Mouse (Mus musculus) liver, embryonic 11.5 days (tissue): ENCODE results near the gene Pou6f1. TPM values are rescaled to one million over a fixed set of nuclear protein-coding genes. Genes with fewer than 3 reads are reported as not detected.

Source experiments
- ATAC-seq: fragments of 200-750 bp; cut with Nextera tagmentation; replicated peaks from 2 replicates; pipeline ENCODE4 v1.8.0; 2017; ENCODE audit warnings: moderate number of reproducible peaks, mild to moderate bottlenecking, moderate TSS enrichment, moderate library complexity; ENCODE audit not compliant: low FRiP score
- DNase-seq: peaks from one replicate; pipeline ENCODE4 v3.0.0-alpha.2; 2017; ENCODE audit warnings: low spot score
- H3K27ac ChIP-seq: fragments of 300-500 bp; sonication (generic); 2 replicates; pipeline ENCODE4 v1.5.1; 2014; ENCODE audit warnings: mild to moderate bottlenecking, low read depth, low read length, control low read depth
- H3K27me3 ChIP-seq: fragments of 300-500 bp; sonication (generic); replicated peaks from 2 replicates; pipeline ENCODE4 v1.6.1; 2014; ENCODE audit warnings: low read length, mixed read lengths; ENCODE audit not compliant: control insufficient read depth, insufficient read depth
- H3K36me3 ChIP-seq: fragments of 300-500 bp; sonication (generic); 2 replicates; pipeline ENCODE4 v1.6.1; 2014; ENCODE audit warnings: mild to moderate bottlenecking, low read length, moderate library complexity, mixed read lengths; ENCODE audit not compliant: control insufficient read depth, insufficient read depth
- H3K4me1 ChIP-seq: fragments of 300-500 bp; sonication (generic); replicated peaks from 2 replicates; pipeline ENCODE4 v1.6.1; 2014; ENCODE audit warnings: low read length, mixed read lengths; ENCODE audit not compliant: control insufficient read depth, insufficient read depth
- H3K4me2 ChIP-seq: fragments of 300-500 bp; sonication (generic); 2 replicates; pipeline ENCODE4 v1.6.1; 2014; ENCODE audit warnings: mild to moderate bottlenecking, control low read depth, moderate library complexity
- H3K4me3 ChIP-seq: fragments of 300-500 bp; sonication (generic); 2 replicates; pipeline ENCODE4 v1.5.1; 2014; ENCODE audit warnings: low read depth, low read length, control low read depth
- H3K9ac ChIP-seq: fragments of 300-500 bp; sonication (generic); 2 replicates; pipeline ENCODE4 v1.6.1; 2014; ENCODE audit warnings: low read depth, low read length, control low read depth
- H3K9me3 ChIP-seq: fragments of 300-500 bp; sonication (generic); 2 replicates; pipeline ENCODE4 v1.6.1; 2016; ENCODE audit warnings: low read length, inconsistent platforms, mixed read lengths; ENCODE audit not compliant: control insufficient read depth
- WGBS: fragments of 180-500 bp; shearing (Covaris S2); extraction: QIAGEN DNeasy Blood & Tissue Kit; methylation state at CpG from one replicate; pipeline ENCODE4 v1.1.7; 2014; 5-methylcytosine and 5-hydroxymethylcytosine counted together
- polyA plus RNA-seq: library from polyadenylated mRNA; unstranded; fragments of >200 nt; fragmentation: Nextera tagmentation; extraction: Ambion mirVana; gene quantifications from 2 replicates; pipeline ENCODE4 v1.2.1, GENCODE M21; 2014

Pou6f1 gene
- polyA plus RNA-seq, result 0.92 and 1.2 TPM in 2 replicates

- Histone ChIP-seq H3K9me3 (no peaks in the 10 kb centered on the region), H3K9ac (peak within 1 kb of the TSS; percentile 56), H3K36me3 (no peaks in the 10 kb centered on the region), H3K27ac (no peak within 1 kb of the TSS), H3K27me3 (peaks cover 40% of the 10 kb centered on the region), H3K4me3 (peak within 1 kb of the TSS; percentile 66), H3K4me1 (peaks cover 13% of the 10 kb centered on the region), H3K4me2 (peak within 1 kb of the TSS; percentile 96)
- under 1% methylated on average over 67 of the region's 76 CpGs for WGBS
- DNase-seq (no peak), ATAC-seq (peak; percentile 36; the same call in 1 of the 2 replicates)
These were observed at the start of gene Pou6f1 for GRCm38 (mm10) chr15:100599276-100600046. Gene Pou6f1, minus strand, starts transcription at chr15:100599984.

GRCm38 (mm10) chr15:100646161-100646560 lies 46.4 kb upstream of the Pou6f1 start:
- Histone ChIP-seq H3K27ac (no peak overlapping the region), H3K27me3 (no peaks in the 10 kb centered on the region), H3K4me1 (no peaks in the 10 kb centered on the region), H3K9me3 (no peaks in the 10 kb centered on the region), H3K9ac (no peak overlapping the region), H3K36me3 (no peaks in the 10 kb centered on the region), H3K4me2 (no peak overlapping the region), H3K4me3 (no peak overlapping the region)
- 74% methylated on average over 6 of the region's 6 CpGs for WGBS
- DNase-seq, result no peak
- ATAC-seq, result no peak

GRCm38 (mm10) chr15:100642451-100642850 lies 42.7 kb upstream of the Pou6f1 start:
- Histone ChIP-seq H3K27ac (no peak overlapping the region), H3K9me3 (no peaks in the 10 kb centered on the region), H3K9ac (no peak overlapping the region), H3K36me3 (no peaks in the 10 kb centered on the region), H3K4me2 (no peak overlapping the region), H3K4me3 (no peak overlapping the region), H3K4me1 (0 out of 2 replicates have a peak, but pooled peaks cover 2% of the 10 kb centered on the region), H3K27me3 (peaks cover 10% of the 10 kb centered on the region)
- ATAC-seq (no peak), DNase-seq (no peak)
- 87% methylated on average over 7 of the region's 7 CpGs for WGBS

GRCm38 (mm10) chr15:100641226-100641810 lies 41.5 kb upstream of the Pou6f1 start:
- 79% methylated on average over 16 of the region's 16 CpGs for WGBS
- Histone ChIP-seq H3K4me3 (no peak overlapping the region), H3K9me3 (no peaks in the 10 kb centered on the region), H3K4me1 (peaks cover 9% of the 10 kb centered on the region), H3K4me2 (no peak overlapping the region), H3K9ac (no peak overlapping the region), H3K27me3 (peaks cover 22% of the 10 kb centered on the region), H3K27ac (no peak overlapping the region), H3K36me3 (no peaks in the 10 kb centered on the region)
- DNase-seq (no peak), ATAC-seq (no peak)

GRCm38 (mm10) chr15:100639972-100640750 lies 40.4 kb upstream of the Pou6f1 start:
- H3K4me1 ChIP-seq, result peaks cover 18% of the 10 kb centered on the region
- no peak overlapping the region for H3K27ac ChIP-seq
- H3K36me3 ChIP-seq, result no peaks in the 10 kb centered on the region
- ATAC-seq (no peak), DNase-seq (no peak)
- peaks cover 33% of the 10 kb centered on the region for H3K27me3 ChIP-seq
- H3K9me3 ChIP-seq, result no peaks in the 10 kb centered on the region
- no peak overlapping the region for H3K4me2 ChIP-seq
- H3K9ac ChIP-seq, result no peak overlapping the region
- no peak overlapping the region for H3K4me3 ChIP-seq
- WGBS, result 72% methylated on average over 16 of the region's 16 CpGs

GRCm38 (mm10) chr15:100637661-100638060 lies 37.9 kb upstream of the Pou6f1 start:
- H3K27ac ChIP-seq, result no peak overlapping the region
- no peak for DNase-seq
- no peak for ATAC-seq
- no peaks in the 10 kb centered on the region for H3K36me3 ChIP-seq
- no peaks in the 10 kb centered on the region for H3K9me3 ChIP-seq
- 14% methylated on average over 6 of the region's 6 CpGs for WGBS
- H3K4me3 ChIP-seq, result peak overlapping the region; percentile 63; the same call in 1 of the 2 replicates
- H3K27me3 ChIP-seq, result peaks cover 43% of the 10 kb centered on the region
- H3K4me1 ChIP-seq, result peaks cover 23% of the 10 kb centered on the region
- H3K9ac ChIP-seq, result no peak overlapping the region
- H3K4me2 ChIP-seq, result peak overlapping the region; percentile 97

GRCm38 (mm10) chr15:100636700-100637501 lies 37.1 kb upstream of the Pou6f1 start, which contains the start of gene Smagp:
Gene Smagp, minus strand, starts transcription at chr15:100636940.
- WGBS, result under 1% methylated on average over 77 of the region's 77 CpGs
- Histone ChIP-seq H3K4me1 (peaks cover 23% of the 10 kb centered on the region), H3K9me3 (no peaks in the 10 kb centered on the region), H3K27ac (no peak within 1 kb of the TSS), H3K27me3 (peaks cover 43% of the 10 kb centered on the region), H3K4me2 (peak within 1 kb of the TSS; percentile 97), H3K4me3 (peak within 1 kb of the TSS; percentile 63), H3K9ac (peak within 1 kb of the TSS; percentile 54), H3K36me3 (no peaks in the 10 kb centered on the region)
- DNase-seq, result peak; percentile 53
- peak; percentile 24; the same call in 1 of the 2 replicates for ATAC-seq
